Mouse (Mus musculus) liver, embryonic 12.5 days (tissue): ENCODE results near the gene 2200002D01Rik. TPM values are rescaled to one million over a fixed set of nuclear protein-coding genes. Genes with fewer than 3 reads are reported as not detected.

Experiments
- ATAC-seq: fragments of 200-750 bp; cut with Nextera tagmentation; 2 replicates; pipeline ENCODE4 v1.8.0; 2017; ENCODE audit warnings: moderate number of reproducible peaks, mild to moderate bottlenecking, moderate library complexity
- H3K27ac ChIP-seq: fragments of 300-500 bp; sonication (generic); 2 replicates; pipeline ENCODE4 v1.5.1; 2016; ENCODE audit warnings: mild to moderate bottlenecking
- H3K27me3 ChIP-seq: fragments of 300-500 bp; sonication (generic); replicated peaks from 2 replicates; pipeline ENCODE4 v1.6.1; 2016; ENCODE audit warnings: mild to moderate bottlenecking, moderate library complexity
- H3K36me3 ChIP-seq: fragments of 300-500 bp; sonication (generic); 2 replicates; pipeline ENCODE4 v1.6.1; 2016; ENCODE audit warnings: mild to moderate bottlenecking, moderate library complexity
- H3K4me1 ChIP-seq: fragments of 300-500 bp; sonication (generic); 2 replicates; pipeline ENCODE4 v1.6.1; 2016
- H3K4me2 ChIP-seq: fragments of 300-500 bp; sonication (generic); 2 replicates; pipeline ENCODE4 v1.6.1; 2016; ENCODE audit warnings: mild to moderate bottlenecking, moderate library complexity
- H3K4me3 ChIP-seq: fragments of 300-500 bp; sonication (generic); 2 replicates; pipeline ENCODE4 v1.5.1; 2016; ENCODE audit warnings: mild to moderate bottlenecking, moderate library complexity
- H3K9ac ChIP-seq: fragments of 300-500 bp; sonication (generic); 2 replicates; pipeline ENCODE4 v1.6.1; 2016; ENCODE audit warnings: mild to moderate bottlenecking, moderate library complexity
- H3K9me3 ChIP-seq: fragments of 300-500 bp; sonication (generic); replicated peaks from 2 replicates; pipeline ENCODE4 v1.6.1; 2016; ENCODE audit warnings: mild to moderate bottlenecking, moderate library complexity
- WGBS: fragments of 180-500 bp; shearing (Covaris S2); methylation state at CpG from one replicate; pipeline ENCODE4 v1.1.7; 2016; ENCODE audit not compliant: insufficient replicate concordance; 5-methylcytosine and 5-hydroxymethylcytosine counted together
- polyA plus RNA-seq: library from polyadenylated mRNA; unstranded; fragments of >200 nt; fragmentation: Nextera tagmentation; extraction: Ambion mirVana; gene quantifications from 2 replicates; pipeline ENCODE4 v1.2.1, GENCODE M21; 2016

2200002D01Rik gene
- polyA plus RNA-seq, 1 experiment from 2014 or later = 3.9 TPM

DNA sequence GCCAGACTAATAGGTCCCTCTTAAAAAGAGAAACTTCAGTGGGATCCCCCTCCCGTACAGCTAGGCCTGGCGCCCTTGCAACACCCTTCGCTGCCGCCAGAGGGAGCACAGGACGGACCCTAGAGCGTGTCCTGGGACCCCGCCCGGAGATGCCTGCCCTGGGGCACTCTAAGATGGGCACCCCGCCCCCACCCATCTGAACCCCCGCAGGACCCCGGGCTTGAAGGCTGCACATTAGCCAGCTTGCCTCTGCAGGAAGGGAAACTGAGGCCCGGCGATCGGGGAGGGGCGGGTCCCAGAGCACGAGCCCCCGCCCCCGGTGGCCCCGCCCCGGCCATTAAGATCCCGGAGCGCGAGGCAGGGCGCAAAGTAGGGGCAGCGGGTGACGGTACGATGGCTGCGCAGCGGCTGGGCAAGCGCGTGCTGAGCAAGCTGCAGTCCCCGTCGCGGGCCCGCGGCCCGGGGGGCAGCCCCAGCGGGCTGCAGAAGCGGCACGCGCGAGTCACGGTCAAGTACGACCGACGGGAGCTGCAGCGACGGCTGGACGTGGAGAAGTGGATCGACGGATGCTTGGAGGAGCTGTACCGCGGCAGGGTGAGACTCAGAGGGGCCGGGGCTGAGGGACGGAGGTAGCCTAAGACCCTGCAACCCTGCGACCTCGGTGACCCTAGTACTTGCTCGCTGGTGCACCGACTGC is 40.8 kb upstream of the 2200002D01Rik start, which contains the start of gene Ppp1r14a:
Gene Ppp1r14a (plus strand): TSS at position 367 of the 697 bp plus-strand sequence.
- 2% methylated on average over 59 of the region's 59 CpGs for WGBS
- Histone ChIP-seq H3K4me1 (peaks cover 50% of the 10 kb centered on the region), H3K27me3 (peaks cover 59% of the 10 kb centered on the region), H3K9me3 (no peaks in the 10 kb centered on the region), H3K4me2 (peak within 1 kb of the TSS; percentile 85), H3K9ac (peak within 1 kb of the TSS; percentile 51), H3K36me3 (no peaks in the 10 kb centered on the region), H3K4me3 (peak within 1 kb of the TSS; percentile 59), H3K27ac (no peak within 1 kb of the TSS)
- peak; percentile 46; the same call in 1 of the 2 replicates for ATAC-seq

DNA sequence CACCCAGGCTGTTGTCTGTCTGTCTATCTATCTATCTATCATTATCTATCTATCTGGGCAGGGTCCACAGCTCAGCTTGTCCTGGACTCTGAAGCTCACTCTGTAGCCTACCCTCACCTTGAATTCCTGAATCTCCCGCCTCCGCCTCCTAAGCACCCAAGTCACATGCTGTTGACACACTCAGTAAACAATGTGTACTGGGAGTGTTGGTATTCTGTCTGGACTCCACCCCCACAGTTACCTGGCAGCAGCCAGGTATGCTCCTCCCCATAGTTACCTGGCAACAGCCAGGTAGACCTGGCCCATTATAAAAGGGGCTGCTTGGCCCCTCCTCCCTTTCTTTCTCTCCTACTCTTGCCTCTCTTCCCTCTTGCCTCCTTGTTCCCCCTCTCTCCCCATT is 39.8 kb upstream of the 2200002D01Rik start:
- H3K9ac ChIP-seq = no peak overlapping the region
- H3K4me1 ChIP-seq = peaks cover 45% of the 10 kb centered on the region
- no peaks in the 10 kb centered on the region for H3K9me3 ChIP-seq
- H3K4me3 ChIP-seq = no peak overlapping the region
- peaks cover 63% of the 10 kb centered on the region for H3K27me3 ChIP-seq
- H3K27ac ChIP-seq = no peak overlapping the region
- H3K36me3 ChIP-seq = no peaks in the 10 kb centered on the region
- ATAC-seq = no peak
- 82% methylated on average over 2 of the region's 2 CpGs for WGBS
- no peak overlapping the region for H3K4me2 ChIP-seq

DNA sequence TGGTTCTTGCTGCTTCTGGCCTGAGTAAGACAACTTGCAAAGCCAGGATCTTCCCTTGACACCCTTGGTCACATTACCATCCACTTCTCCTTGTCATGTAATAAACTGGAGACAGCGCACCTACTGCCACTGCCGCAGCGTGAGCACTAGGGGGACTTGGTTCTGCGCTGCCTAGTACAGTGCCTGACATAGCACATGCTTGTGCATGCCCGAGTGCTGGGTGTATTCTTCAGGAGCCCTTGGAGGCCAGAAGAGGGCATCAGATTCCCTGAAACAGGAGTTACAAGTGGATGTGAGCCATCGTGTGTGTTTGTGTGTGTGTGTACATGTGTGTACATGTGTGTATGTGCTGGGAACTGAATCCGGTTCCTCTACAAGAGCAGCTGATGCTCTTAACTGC is 39.2 kb upstream of the 2200002D01Rik start:
- Histone ChIP-seq H3K4me3 (no peak overlapping the region), H3K27ac (no peak overlapping the region), H3K4me1 (peaks cover 39% of the 10 kb centered on the region), H3K4me2 (no peak overlapping the region), H3K9me3 (no peaks in the 10 kb centered on the region), H3K9ac (no peak overlapping the region), H3K27me3 (peaks cover 68% of the 10 kb centered on the region), H3K36me3 (no peaks in the 10 kb centered on the region)
- WGBS = 74% methylated on average over 7 of the region's 7 CpGs
- no peak for ATAC-seq

DNA sequence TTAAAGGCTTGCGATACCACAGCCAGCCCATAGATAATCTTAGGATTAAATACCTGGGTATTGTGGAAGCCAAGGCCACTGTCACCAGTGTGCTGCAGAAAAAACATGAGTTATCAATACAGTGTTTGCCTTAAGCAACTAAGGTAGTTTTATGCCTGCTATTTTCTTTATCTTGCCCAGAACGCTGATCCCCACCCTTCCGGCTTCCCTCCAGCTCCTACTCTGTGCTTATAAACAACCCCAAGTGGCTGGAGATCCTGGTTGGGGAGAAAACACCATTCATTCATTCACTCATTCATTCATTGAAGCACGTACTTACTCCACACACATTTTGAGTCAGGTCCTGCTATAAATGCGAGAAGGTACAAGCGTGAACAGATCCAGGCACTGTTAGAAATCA is 36.3 kb upstream of the 2200002D01Rik start:
- Histone ChIP-seq H3K27me3 (peaks cover 77% of the 10 kb centered on the region), H3K4me2 (no peak overlapping the region), H3K4me1 (peaks cover 35% of the 10 kb centered on the region), H3K9ac (no peak overlapping the region), H3K27ac (no peak overlapping the region), H3K4me3 (no peak overlapping the region), H3K36me3 (no peaks in the 10 kb centered on the region), H3K9me3 (no peaks in the 10 kb centered on the region)
- 62% methylated on average over 6 of the region's 6 CpGs for WGBS
- no peak for ATAC-seq

DNA sequence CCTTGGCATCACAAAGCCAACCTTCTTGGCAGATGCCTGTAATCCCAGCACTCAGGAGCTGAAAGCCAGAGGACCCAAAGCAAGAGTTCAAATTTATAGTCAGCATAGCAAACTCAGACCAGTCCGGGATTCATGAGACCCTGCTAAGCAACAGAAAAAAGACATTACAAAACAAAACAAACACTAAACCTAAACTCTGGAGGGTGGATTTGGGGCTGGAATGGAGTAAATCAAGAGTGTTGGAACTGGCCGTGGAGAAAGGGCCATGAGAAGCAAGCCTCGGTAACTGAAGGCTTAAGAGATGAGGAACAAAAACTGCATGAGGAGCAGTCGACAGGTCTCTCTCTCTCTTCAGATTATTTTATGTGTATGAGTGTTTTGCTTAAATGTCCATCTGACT is 35.6 kb upstream of the 2200002D01Rik start:
- 67% methylated on average over 4 of the region's 4 CpGs for WGBS
- Histone ChIP-seq H3K36me3 (no peaks in the 10 kb centered on the region), H3K4me3 (no peak overlapping the region), H3K27me3 (peaks cover 72% of the 10 kb centered on the region), H3K4me2 (no peak overlapping the region), H3K9me3 (no peaks in the 10 kb centered on the region), H3K9ac (no peak overlapping the region), H3K4me1 (peaks cover 28% of the 10 kb centered on the region), H3K27ac (no peak overlapping the region)
- no peak for ATAC-seq

DNA sequence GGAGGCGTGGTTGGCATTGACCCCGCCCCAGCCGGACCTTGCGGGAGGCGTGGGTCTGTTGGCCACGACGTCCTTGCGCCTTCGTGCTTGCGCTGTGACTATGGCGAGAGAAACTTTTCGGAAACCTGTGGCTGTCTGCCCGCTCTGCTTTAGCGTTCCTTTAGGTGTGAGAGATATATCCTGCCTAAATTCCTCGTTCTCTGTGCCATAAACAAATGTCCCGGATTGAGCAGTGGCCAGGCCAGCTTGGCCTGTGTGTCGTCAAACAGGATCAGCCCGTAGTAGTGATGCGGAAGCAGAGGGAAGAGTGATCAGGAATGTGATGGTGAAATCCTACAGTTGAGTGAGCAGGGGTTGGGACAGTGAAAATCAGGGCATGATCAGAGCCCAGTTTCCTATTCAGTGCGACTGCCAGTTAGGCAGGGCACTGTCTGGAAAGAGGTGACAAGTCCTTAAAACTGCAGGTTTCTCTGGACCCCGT is 33.8 kb upstream of the 2200002D01Rik start:
- Histone ChIP-seq H3K4me3 (peak overlapping the region; percentile 63), H3K36me3 (no peaks in the 10 kb centered on the region), H3K27ac (no peak overlapping the region), H3K4me1 (peaks cover 24% of the 10 kb centered on the region), H3K9me3 (no peaks in the 10 kb centered on the region), H3K27me3 (peaks cover 56% of the 10 kb centered on the region), H3K4me2 (peak overlapping the region; percentile 96), H3K9ac (peak overlapping the region; percentile 65)
- WGBS = 14% methylated on average over 21 of the region's 21 CpGs
- peak; percentile 6; the same call in 1 of the 2 replicates for ATAC-seq

DNA sequence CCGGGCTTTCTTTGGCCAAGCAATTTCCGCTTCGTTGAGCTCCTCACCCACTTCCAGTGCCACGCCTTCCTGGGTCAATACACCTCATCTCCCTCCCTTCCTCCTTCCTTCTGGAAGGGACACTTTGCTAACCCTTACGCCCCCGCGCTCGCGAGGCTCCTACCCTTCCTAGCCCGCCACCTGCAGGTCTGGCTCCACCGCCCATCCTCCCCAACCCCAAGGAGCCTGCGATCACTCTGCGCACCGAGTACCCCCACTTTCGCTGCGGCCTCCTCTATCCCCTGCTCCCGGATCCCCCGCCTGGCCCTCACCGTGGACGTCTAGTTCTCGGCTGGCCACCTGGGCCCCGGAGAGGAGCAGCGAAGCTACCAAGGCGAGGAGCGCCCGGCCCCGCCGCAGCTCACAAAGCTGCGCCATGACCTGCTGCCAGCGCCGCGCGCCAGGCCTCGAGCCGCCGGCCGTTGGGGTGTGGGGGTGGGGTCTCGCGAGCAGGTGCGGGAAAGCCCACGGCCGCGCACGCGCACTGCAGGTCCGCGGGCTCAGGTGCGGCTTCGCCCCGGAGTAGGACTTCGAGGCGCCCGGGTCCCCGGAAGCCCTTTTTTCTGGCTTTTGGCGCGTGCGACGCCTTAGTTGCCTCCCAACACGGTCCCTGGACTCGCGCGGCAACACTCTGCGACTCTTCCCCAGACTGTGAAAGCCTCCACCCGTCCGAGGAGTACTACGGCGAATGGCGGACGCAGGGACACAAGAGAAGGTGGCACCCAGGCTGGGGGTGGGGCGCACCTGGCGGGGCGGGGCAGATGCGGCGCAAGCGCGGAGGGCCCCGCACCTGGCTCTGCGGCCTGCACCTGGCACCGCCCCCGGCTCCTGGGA is 33.2 kb upstream of the 2200002D01Rik start, which contains the start of gene Spint2:
Gene Spint2 (minus strand): TSS at position 712 of the 873 bp plus-strand sequence.
- Histone ChIP-seq H3K4me2 (peak within 1 kb of the TSS; percentile 96), H3K27me3 (peaks cover 52% of the 10 kb centered on the region), H3K4me1 (peaks cover 24% of the 10 kb centered on the region), H3K9me3 (no peaks in the 10 kb centered on the region), H3K9ac (peak within 1 kb of the TSS; percentile 65), H3K27ac (no peak within 1 kb of the TSS), H3K36me3 (no peaks in the 10 kb centered on the region), H3K4me3 (peak within 1 kb of the TSS; percentile 63)
- 1% methylated on average over 80 of the region's 80 CpGs for WGBS
- ATAC-seq = peak; percentile 61

DNA sequence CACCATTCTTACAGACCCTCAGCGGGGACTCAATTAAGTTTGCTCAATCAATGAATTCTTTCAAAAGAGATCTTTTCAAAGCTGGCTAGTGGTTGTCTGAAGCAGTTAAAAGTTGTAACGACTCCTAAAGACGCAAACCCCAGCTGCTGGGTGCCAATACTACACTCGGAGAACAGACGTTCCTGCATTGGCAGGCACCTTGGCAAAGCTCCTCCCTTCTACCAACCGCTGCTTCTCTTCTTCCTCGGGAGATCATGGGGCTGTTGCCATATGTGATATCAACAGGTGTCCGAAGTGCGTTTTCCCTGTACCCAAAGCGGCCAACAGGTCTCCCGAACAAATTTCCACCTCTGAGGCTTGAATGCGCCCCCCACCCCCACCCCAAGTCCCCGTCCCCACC is 32.5 kb upstream of the 2200002D01Rik start:
- no peak for ATAC-seq
- Histone ChIP-seq H3K27me3 (peaks cover 47% of the 10 kb centered on the region), H3K9me3 (no peaks in the 10 kb centered on the region), H3K27ac (no peak overlapping the region), H3K4me3 (peak overlapping the region; percentile 63), H3K36me3 (no peaks in the 10 kb centered on the region), H3K4me1 (peaks cover 24% of the 10 kb centered on the region), H3K9ac (no peak overlapping the region; the same call in 1 of the 2 replicates), H3K4me2 (peak overlapping the region; percentile 96)
- 17% methylated on average over 13 of the region's 13 CpGs for WGBS

DNA sequence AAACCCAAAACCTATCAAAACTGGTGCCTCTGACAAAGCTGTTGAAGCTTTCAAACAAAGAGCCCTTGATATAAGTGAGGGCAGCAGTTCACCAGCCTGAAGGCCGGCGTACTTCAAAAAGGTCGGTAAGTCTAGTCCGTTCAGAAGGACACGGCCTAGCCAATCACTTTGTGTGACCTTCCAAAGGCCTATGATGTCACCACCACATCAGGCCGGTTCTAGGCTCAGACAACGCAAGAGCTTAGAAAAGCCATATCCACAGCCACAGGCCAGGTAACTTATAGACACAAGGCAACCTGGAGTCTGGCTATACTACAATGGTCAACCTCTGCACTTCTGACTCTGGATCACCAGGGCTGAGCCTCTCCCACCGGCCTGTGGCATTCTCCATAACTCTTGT is 31.7 kb upstream of the 2200002D01Rik start:
- no peak overlapping the region for H3K4me3 ChIP-seq
- no peak for ATAC-seq
- no peaks in the 10 kb centered on the region for H3K36me3 ChIP-seq
- H3K9ac ChIP-seq = no peak overlapping the region
- H3K4me2 ChIP-seq = no peak overlapping the region
- no peaks in the 10 kb centered on the region for H3K9me3 ChIP-seq
- peaks cover 24% of the 10 kb centered on the region for H3K4me1 ChIP-seq
- H3K27me3 ChIP-seq = peaks cover 45% of the 10 kb centered on the region
- WGBS = 69% methylated on average over 8 of the region's 8 CpGs
- no peak overlapping the region for H3K27ac ChIP-seq

DNA sequence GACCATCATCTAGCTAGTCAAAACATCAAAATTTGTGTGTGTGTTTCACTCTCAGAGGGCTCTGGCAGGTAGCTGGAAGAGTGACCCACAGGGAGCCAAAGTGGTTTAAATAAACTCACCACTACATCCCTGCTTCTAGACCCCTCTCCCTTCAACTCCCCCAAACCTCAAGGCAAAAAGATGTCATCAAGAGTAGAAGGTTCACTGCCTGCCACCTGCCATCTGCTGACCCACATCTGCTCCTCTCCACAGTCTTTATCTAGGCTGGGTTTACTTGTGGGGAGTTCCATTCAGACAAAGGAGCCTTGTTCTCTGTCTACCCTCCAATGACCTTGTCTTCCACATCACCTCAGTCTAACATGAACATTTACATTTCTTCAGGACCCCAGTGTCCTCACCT is 31.0 kb upstream of the 2200002D01Rik start:
- H3K4me3 ChIP-seq = no peak overlapping the region
- H3K4me2 ChIP-seq = no peak overlapping the region
- ATAC-seq = no peak
- H3K27ac ChIP-seq = no peak overlapping the region
- no peaks in the 10 kb centered on the region for H3K9me3 ChIP-seq
- no peaks in the 10 kb centered on the region for H3K36me3 ChIP-seq
- peaks cover 17% of the 10 kb centered on the region for H3K4me1 ChIP-seq
- H3K9ac ChIP-seq = no peak overlapping the region
- peaks cover 38% of the 10 kb centered on the region for H3K27me3 ChIP-seq

DNA sequence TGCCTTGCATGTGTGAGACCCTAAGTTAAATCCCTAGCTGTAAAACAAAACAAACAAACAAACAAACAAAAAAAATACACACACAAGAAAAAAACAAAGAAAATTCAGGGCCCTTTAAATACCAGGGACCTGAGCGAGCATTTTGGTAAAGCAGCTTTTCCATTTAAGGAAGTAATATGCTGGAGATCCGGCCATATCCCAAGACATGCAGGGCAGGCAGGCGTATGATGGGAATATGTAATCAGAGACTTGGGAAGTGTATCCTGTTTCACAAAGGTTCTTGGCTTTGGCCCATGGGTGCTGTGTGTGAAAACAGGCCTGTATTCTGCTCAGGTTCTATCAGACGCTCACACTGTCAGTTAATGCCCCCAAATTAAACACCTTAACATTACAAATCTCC is 29.2 kb upstream of the 2200002D01Rik start:
- ATAC-seq = no peak
- Histone ChIP-seq H3K27me3 (peaks cover 25% of the 10 kb centered on the region), H3K36me3 (no peaks in the 10 kb centered on the region), H3K9me3 (no peaks in the 10 kb centered on the region), H3K27ac (no peak overlapping the region), H3K4me3 (no peak overlapping the region), H3K4me1 (peaks cover 17% of the 10 kb centered on the region), H3K4me2 (no peak overlapping the region), H3K9ac (no peak overlapping the region)
- 75% methylated on average over 4 of the region's 4 CpGs for WGBS

DNA sequence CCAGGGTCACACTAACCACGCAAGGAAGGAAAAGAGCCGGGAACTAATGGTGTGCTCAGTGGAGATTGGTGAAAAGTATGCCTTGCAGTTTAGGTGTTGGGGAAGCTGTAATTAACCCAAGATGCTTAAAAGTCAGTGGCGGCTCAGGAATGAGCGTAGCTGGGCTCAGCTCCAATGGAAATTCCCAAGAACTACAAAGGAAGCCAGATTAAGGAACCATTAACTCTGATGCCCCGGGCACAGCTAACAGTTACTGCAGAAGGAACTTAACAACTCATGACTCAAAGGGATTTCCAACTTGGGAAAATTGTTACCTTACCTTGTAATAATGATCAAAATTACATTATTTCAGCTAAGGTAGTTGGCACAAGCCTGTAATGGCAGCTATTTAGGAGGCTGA is 28.4 kb upstream of the 2200002D01Rik start:
- Histone ChIP-seq H3K4me3 (no peak overlapping the region), H3K27ac (no peak overlapping the region), H3K9ac (no peak overlapping the region), H3K9me3 (no peaks in the 10 kb centered on the region), H3K4me1 (peaks cover 13% of the 10 kb centered on the region), H3K27me3 (peaks cover 17% of the 10 kb centered on the region), H3K36me3 (no peaks in the 10 kb centered on the region), H3K4me2 (no peak overlapping the region)
- no peak for ATAC-seq
- 73% methylated on average over 5 of the region's 5 CpGs for WGBS
